Mouse (Mus musculus) intestine, embryonic 15.5 days (tissue): Measurements from ENCODE around the gene Golga1. TPM values are rescaled to one million over a fixed set of nuclear protein-coding genes. Genes with fewer than 3 reads are reported as not detected.
A peak's percentile ranks its signal among the peaks of the same experiment; 100 is the strongest.
"Not testable (repeated sequence)": the region's sequence is repeated elsewhere in the genome, so short reads cannot be mapped to it uniquely, and the experiment has no call there.

Experiments
- ATAC-seq: fragments of 200-750 bp; cut with Nextera tagmentation; 2 replicates; pipeline ENCODE4 v1.8.0; 2017; ENCODE audit warnings: moderate TSS enrichment, moderate library complexity
- H3K27ac ChIP-seq: fragments of 300-500 bp; sonication (generic); 2 replicates; pipeline ENCODE4 v1.5.1; 2015; ENCODE audit warnings: mild to moderate bottlenecking, inconsistent platforms
- H3K27me3 ChIP-seq: fragments of 300-500 bp; sonication (generic); replicated peaks from 2 replicates; pipeline ENCODE4 v1.6.1; 2015; ENCODE audit warnings: inconsistent platforms
- H3K36me3 ChIP-seq: fragments of 300-500 bp; sonication (generic); 2 replicates; pipeline ENCODE4 v1.6.1; 2015; ENCODE audit warnings: inconsistent platforms
- H3K4me1 ChIP-seq: fragments of 300-500 bp; sonication (generic); replicated peaks from 2 replicates; pipeline ENCODE4 v1.6.1; 2015; ENCODE audit warnings: inconsistent platforms
- H3K4me2 ChIP-seq: fragments of 300-500 bp; sonication (generic); replicated peaks from 2 replicates; pipeline ENCODE4 v1.6.1; 2015; ENCODE audit warnings: mild to moderate bottlenecking, inconsistent platforms
- H3K4me3 ChIP-seq: fragments of 300-500 bp; sonication (generic); replicated peaks from 2 replicates; pipeline ENCODE4 v1.5.1; 2015; ENCODE audit warnings: inconsistent platforms
- H3K9ac ChIP-seq: fragments of 300-500 bp; sonication (generic); 2 replicates; pipeline ENCODE4 v1.6.1; 2015; ENCODE audit warnings: inconsistent platforms
- H3K9me3 ChIP-seq: fragments of 300-500 bp; sonication (generic); 2 replicates; pipeline ENCODE4 v1.6.1; 2016; ENCODE audit warnings: inconsistent platforms
- WGBS: fragments of 180-500 bp; shearing (Covaris S2); methylation state at CpG from one replicate; pipeline ENCODE4 v1.1.7; 2015; 5-methylcytosine and 5-hydroxymethylcytosine counted together
- polyA plus RNA-seq: library from polyadenylated mRNA; unstranded; fragments of >200 nt; fragmentation: Nextera tagmentation; extraction: Ambion mirVana; gene quantifications from 2 replicates; pipeline ENCODE4 v1.2.1, GENCODE M21; 2015

The Golga1 gene
- 28.5 and 28.9 TPM in 2 replicates for polyA plus RNA-seq

DNA sequence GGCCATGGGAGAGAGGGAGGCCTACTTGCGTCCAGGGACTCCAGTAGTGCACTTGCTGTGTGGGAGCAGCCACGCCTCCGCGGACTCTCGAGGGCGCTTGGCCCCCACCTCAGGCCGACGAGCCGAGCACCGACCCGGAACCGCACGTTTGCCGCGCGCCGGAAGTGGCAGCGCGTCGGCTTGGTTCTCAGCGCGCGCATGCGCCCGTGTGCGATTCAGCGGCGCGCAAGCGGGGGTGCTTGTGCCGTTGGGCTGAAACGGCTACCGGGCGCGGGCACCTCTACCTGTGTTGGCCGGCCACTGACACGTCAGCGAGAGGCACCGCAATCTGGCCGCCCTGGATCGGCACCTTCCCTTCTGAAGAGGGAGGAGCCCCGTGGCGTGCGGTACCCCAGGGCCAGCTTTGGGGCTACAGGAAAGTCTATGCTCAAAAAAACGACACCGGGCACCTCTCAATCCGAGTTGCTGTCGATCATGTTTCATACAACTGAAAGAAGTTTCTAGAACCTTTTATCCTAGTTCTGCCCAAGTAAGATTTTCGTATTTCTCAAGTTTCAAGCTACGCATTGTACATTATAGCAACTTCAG lies at the start of gene Golga1:
Golga1 (minus strand) TSS at position 142 of the 588 bp plus-strand sequence.
- WGBS: under 1% methylated on average over 50 of the region's 50 CpGs
- ATAC-seq: peak; percentile 98
- Histone ChIP-seq H3K4me2 (peak within 1 kb of the TSS; percentile 75), H3K9ac (peak within 1 kb of the TSS; percentile 94), H3K36me3 (peaks cover 2% of the 10 kb centered on the region; the same call in 1 of the 2 replicates), H3K27me3 (no peaks in the 10 kb centered on the region), H3K9me3 (no peaks in the 10 kb centered on the region), H3K4me1 (no peaks in the 10 kb centered on the region), H3K4me3 (peak within 1 kb of the TSS; percentile 94), H3K27ac (peak within 1 kb of the TSS; percentile 89)

- Histone ChIP-seq H3K9me3 (no peaks in the 10 kb centered on the region), H3K4me1 (no peaks in the 10 kb centered on the region), H3K4me2 (no peak overlapping the region), H3K27me3 (no peaks in the 10 kb centered on the region), H3K4me3 (no peak overlapping the region), H3K36me3 (peaks cover 3% of the 10 kb centered on the region; the same call in 1 of the 2 replicates), H3K27ac (no peak overlapping the region), H3K9ac (no peak overlapping the region)
- ATAC-seq: no peak
- WGBS: 93% methylated on average over 7 of the region's 7 CpGs
Measured at GRCm38 (mm10) chr2:39114093-39114492, 48.8 kb upstream of the Golga1 start.

DNA sequence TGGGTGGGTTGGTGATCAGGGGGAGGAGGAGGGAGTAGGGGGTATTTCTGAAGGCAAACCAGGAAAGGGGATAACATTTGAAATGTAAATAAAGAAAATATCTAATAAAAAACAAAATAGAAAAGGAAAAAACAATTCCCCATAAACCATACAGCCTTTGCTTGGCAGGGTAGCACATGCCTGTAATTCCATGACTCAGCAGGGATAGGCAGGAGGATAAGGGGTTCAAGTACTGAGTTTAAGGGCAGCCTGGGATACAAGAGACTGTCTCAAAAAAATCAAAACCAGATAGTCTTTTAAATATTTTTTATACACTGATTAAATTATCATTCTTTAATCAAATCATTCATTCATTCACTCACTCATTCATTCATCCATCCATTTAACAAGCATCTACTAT lies 45.2 kb upstream of the Golga1 start:
- Histone ChIP-seq H3K4me2 (no peak overlapping the region), H3K27ac (no peak overlapping the region), H3K27me3 (no peaks in the 10 kb centered on the region), H3K4me1 (no peaks in the 10 kb centered on the region), H3K36me3 (peaks cover under 1% of the 10 kb centered on the region; the same call in 1 of the 2 replicates), H3K9me3 (no peaks in the 10 kb centered on the region), H3K9ac (no peak overlapping the region), H3K4me3 (no peak overlapping the region)
- ATAC-seq: no peak

DNA sequence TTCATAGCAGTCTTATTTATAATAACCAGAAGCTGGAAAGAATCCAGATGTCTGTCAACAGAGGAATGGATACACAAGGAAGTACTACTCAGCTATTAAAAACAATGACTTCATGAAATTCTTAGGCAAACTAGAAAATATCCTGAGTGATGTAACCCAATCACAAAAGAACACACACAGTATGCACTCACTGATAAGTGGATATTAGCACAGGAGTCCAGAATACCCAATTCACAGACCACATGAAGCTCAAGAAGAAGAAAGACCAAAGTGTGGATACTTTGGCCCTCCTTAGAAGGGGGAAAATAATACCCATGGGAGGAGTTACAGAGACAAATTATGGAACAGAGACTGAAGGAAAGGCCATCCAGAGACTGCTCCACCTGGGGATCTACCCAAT lies 44.4 kb upstream of the Golga1 start:
- not testable (repeated sequence) for H3K36me3 ChIP-seq, H3K9ac ChIP-seq, H3K4me3 ChIP-seq, H3K27me3 ChIP-seq, H3K9me3 ChIP-seq, H3K4me2 ChIP-seq, ATAC-seq, H3K27ac ChIP-seq, H3K4me1 ChIP-seq

GRCm38 (mm10) chr2:39099951-39100350 lies 34.6 kb upstream of the Golga1 start:
- 95% methylated on average over 1 of the region's 1 CpGs for WGBS
- not testable (repeated sequence) for H3K9me3 ChIP-seq, ATAC-seq, H3K4me2 ChIP-seq, H3K27me3 ChIP-seq, H3K4me3 ChIP-seq, H3K9ac ChIP-seq, H3K4me1 ChIP-seq, H3K36me3 ChIP-seq, H3K27ac ChIP-seq

DNA sequence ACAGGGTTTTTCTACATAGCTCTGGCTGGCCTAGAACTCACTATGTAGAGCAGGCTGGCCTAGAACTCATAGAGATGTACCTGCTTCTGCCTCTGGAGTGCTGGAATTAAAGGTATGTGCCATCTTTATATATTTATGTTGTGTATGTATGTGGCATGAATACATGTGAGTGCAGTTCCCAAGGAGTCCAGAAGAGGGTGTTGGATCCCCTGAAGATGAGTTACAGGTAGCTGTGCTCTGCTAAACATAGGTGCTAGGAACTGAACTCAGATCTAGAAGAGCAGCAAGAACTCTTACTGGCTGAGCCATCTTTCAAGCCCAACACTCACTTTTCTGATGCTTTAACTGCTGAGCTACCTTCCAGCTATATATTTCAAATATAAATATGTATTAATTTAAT lies 32.7 kb upstream of the Golga1 start:
- Histone ChIP-seq H3K4me1 (no peaks in the 10 kb centered on the region), H3K27me3 (no peaks in the 10 kb centered on the region), H3K4me3 (no peak overlapping the region), H3K4me2 (no peak overlapping the region), H3K9ac (no peak overlapping the region), H3K9me3 (no peaks in the 10 kb centered on the region), H3K36me3 (peaks cover 3% of the 10 kb centered on the region; the same call in 1 of the 2 replicates), H3K27ac (no peak overlapping the region)
- no peak for ATAC-seq

GRCm38 (mm10) chr2:39091966-39092365 lies 26.6 kb upstream of the Golga1 start:
- Histone ChIP-seq H3K4me2 (no peak overlapping the region), H3K9ac (no peak overlapping the region), H3K9me3 (no peaks in the 10 kb centered on the region), H3K4me3 (no peak overlapping the region), H3K27me3 (no peaks in the 10 kb centered on the region), H3K36me3 (peaks cover 3% of the 10 kb centered on the region; the same call in 1 of the 2 replicates), H3K4me1 (no peaks in the 10 kb centered on the region), H3K27ac (no peak overlapping the region)
- ATAC-seq: no peak
- 74% methylated on average over 1 of the region's 1 CpGs for WGBS

- no peak overlapping the region for H3K27ac ChIP-seq
- WGBS: 89% methylated on average over 3 of the region's 3 CpGs
- ATAC-seq: no peak
Measured at GRCm38 (mm10) chr2:39082706-39083105, 17.4 kb upstream of the Golga1 start.

GRCm38 (mm10) chr2:39070666-39071065 lies 5.3 kb upstream of the Golga1 start:
- no peak overlapping the region for H3K27ac ChIP-seq
- no peaks in the 10 kb centered on the region for H3K27me3 ChIP-seq
- no peak overlapping the region for H3K9ac ChIP-seq
- no peak for ATAC-seq
- no peak overlapping the region for H3K4me2 ChIP-seq
- H3K36me3 ChIP-seq: no peaks in the 10 kb centered on the region
- H3K4me1 ChIP-seq: no peaks in the 10 kb centered on the region
- no peak overlapping the region for H3K4me3 ChIP-seq
- H3K9me3 ChIP-seq: no peaks in the 10 kb centered on the region

More at GRCm38 (mm10) chr2:39082706-39083105, 17.4 kb upstream of the Golga1 start:
- Histone ChIP-seq H3K9me3 (no peaks in the 10 kb centered on the region), H3K9ac (no peak overlapping the region), H3K27me3 (no peaks in the 10 kb centered on the region), H3K4me1 (no peaks in the 10 kb centered on the region), H3K36me3 (peaks cover 3% of the 10 kb centered on the region), H3K4me3 (no peak overlapping the region), H3K4me2 (no peak overlapping the region)

GRCm38 (mm10) chr2:39069096-39069495 lies 3.8 kb upstream of the Golga1 start:
- Histone ChIP-seq H3K27ac (no peak overlapping the region), H3K9me3 (no peaks in the 10 kb centered on the region), H3K4me2 (no peak overlapping the region), H3K36me3 (no peaks in the 10 kb centered on the region), H3K9ac (no peak overlapping the region), H3K4me1 (no peaks in the 10 kb centered on the region), H3K27me3 (no peaks in the 10 kb centered on the region), H3K4me3 (no peak overlapping the region)
- ATAC-seq: no peak
- WGBS: 62% methylated on average over 1 of the region's 1 CpGs

- Histone ChIP-seq H3K27me3 (no peaks in the 10 kb centered on the region), H3K9ac (peak overlapping the region; percentile 94), H3K4me3 (peak overlapping the region; percentile 94), H3K36me3 (peaks cover 4% of the 10 kb centered on the region; the same call in 1 of the 2 replicates), H3K27ac (peak overlapping the region; percentile 89), H3K4me2 (peak overlapping the region; percentile 75), H3K4me1 (no peaks in the 10 kb centered on the region), H3K9me3 (no peaks in the 10 kb centered on the region)
- WGBS: 2% methylated on average over 25 of the region's 25 CpGs
- peak; percentile 86 for ATAC-seq
Measured at GRCm38 (mm10) chr2:39064687-39065399, 498 bp downstream of the Golga1 start.

DNA sequence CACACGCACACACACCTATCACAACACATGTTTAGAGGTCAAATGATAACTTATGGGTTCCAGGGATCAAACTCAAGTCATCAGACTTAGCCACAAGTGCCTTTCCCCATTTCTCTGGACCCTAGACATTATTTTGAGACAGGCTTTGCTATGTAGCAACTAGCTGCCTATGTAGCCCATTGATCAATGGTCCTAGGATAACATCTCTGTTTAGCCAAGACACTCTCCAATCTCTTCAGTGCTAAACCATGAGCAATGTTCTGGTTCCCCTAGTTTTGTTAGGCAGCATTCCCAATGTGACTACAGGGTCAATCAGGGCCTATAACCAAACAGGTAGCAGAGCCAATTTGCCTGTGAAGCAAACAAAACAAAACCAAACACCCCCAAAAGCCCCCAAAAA lies 16.8 kb downstream of the Golga1 start:
- Histone ChIP-seq H3K27ac (no peak overlapping the region), H3K27me3 (no peaks in the 10 kb centered on the region), H3K36me3 (peaks cover 12% of the 10 kb centered on the region; the same call in 1 of the 2 replicates), H3K9ac (no peak overlapping the region), H3K4me1 (no peaks in the 10 kb centered on the region), H3K4me2 (no peak overlapping the region), H3K9me3 (no peaks in the 10 kb centered on the region), H3K4me3 (no peak overlapping the region)
- 88% methylated on average over 1 of the region's 1 CpGs for WGBS
- no peak for ATAC-seq

DNA sequence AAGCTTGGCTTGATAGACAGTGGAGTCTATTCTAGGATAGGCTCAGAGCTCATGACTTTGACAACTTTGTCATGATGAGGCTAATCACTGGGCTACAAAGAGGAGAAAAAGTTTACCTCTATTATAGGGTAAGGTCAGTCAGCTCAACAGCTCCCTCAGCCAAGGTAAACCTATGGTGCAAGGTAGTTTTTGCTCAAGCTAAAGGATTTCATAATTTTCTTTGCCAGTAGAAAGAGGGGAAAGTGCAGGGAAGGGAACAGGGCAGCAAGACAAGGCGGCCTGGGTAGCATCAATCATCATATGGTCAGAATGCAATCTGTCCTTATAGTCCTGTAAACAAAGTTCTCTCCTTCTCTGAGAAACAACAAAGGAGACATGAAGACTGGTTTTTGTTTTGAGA lies 25.1 kb downstream of the Golga1 start:
- peaks cover 15% of the 10 kb centered on the region for H3K36me3 ChIP-seq

More for the DNA sequence above, 25.1 kb downstream of the Golga1 start:
- WGBS: 98% methylated on average over 1 of the region's 1 CpGs
- ATAC-seq: no peak
- no peaks in the 10 kb centered on the region for H3K27me3 ChIP-seq
- no peak overlapping the region for H3K4me3 ChIP-seq
- H3K4me2 ChIP-seq: no peak overlapping the region
- no peaks in the 10 kb centered on the region for H3K4me1 ChIP-seq
- no peak overlapping the region for H3K27ac ChIP-seq
- H3K9me3 ChIP-seq: no peaks in the 10 kb centered on the region
- H3K9ac ChIP-seq: no peak overlapping the region
